Mouse (Mus musculus) erythroblast, embryonic 14.5 days (primary cell): ENCODE data around the gene Slc16a12.

Experiments
- GATA1 ChIP-seq: IDR thresholded peaks from 2 replicates; pipeline ENCODE4 v1.6.1; 2012; ENCODE audit warnings: low read length, inconsistent platforms, mixed read lengths
- TAL1 ChIP-seq: IDR thresholded peaks from 3 replicates; pipeline ENCODE4 v1.6.1; 2012; ENCODE audit warnings: low read length, inconsistent platforms, mixed read lengths

- no peak for TF ChIP-seq GATA1
- TF ChIP-seq TAL1 = no peak
These were observed 32.8 kb downstream of the Slc16a12 start for GRCm38 (mm10) chr19:34714250-34714666.
